ENCODE assay signal across 20 mouse cellular contexts in the genomic region with DNA sequence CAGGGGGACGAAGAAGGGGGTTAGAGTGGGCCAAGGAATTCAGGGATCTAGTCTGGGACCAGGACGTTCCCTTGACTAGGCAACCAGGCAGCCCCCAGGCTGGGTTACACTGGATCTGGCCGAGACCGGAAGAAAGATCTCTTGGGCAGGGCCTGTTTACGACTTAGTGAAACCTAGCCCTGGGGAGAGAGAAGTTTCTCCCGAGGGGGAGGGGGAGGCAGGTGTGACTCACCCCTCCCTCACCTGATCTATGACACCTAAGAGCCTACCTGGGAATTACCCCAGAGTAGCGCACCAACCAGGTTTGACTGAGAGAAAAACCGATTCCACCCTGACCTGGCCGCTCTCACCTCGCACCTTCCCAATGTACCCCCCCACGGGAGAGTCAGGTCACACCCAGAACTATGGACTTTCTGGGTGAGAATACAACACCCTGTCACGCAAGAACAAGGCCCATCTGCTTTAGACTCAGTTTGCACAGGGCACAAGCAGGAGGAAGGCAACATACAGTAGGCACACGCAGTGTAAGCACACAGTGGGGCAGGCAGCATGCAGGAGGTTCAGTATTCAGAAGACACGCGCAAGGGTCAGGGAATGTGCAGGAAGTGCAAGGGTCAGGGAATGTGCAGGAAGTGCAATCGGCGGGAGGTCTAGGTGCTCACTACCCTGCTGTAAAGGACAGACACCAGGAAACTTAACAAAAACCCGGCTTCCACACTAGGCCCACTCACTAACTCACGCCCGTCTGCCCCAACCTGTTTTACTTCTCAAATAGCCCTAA. TPM values are rescaled to one million over a fixed set of nuclear protein-coding genes. Genes with fewer than 3 reads are reported as not detected.
A peak's percentile ranks its signal among the peaks of the same experiment; 100 is the strongest.
DNase-seq lines count a peak whose midpoint lies in the region; ATAC-seq lines count a peak whose summit lies in the region.
"Had no signal": no experiment of that assay in that cellular context is flagged by ENCODE, and none has a peak within 500 bp of the region (broad histone marks: within the 10 kb centered on the region; RNA-seq: fewer than 3 reads in every experiment).

No protein-coding gene starts in this region.

- H3K4me3 ChIP-seq in kidney, embryonic 15.5 days (replicated peaks): no peak overlapping the region
- no peak overlapping the region for H3K4me3 ChIP-seq in midbrain, embryonic 11.5 days (ENCODE audit: low read depth, low read length)
- no peak overlapping the region for H3K4me3 ChIP-seq in midbrain, embryonic 14.5 days (replicated peaks; ENCODE audit: low read depth, low read length)
- no peak overlapping the region for H3K4me3 ChIP-seq in embryonic facial prominence, embryonic 14.5 days (ENCODE audit: low read depth, low read length)
- H3K4me3 ChIP-seq in stomach, embryonic 16.5 days (replicated peaks; ENCODE audit: low read length): no peak overlapping the region
- H3K4me3 ChIP-seq: heart, adult 2 months; liver, embryonic 12.5 days; midbrain, embryonic 13.5 days had no signal

- 58% methylated on average over 20 of the region's 20 CpGs for WGBS in kidney, embryonic 15.5 days
- WGBS in midbrain, embryonic 11.5 days: 81% methylated on average over 20 of the region's 20 CpGs
- WGBS in midbrain, embryonic 14.5 days: 82% methylated on average over 20 of the region's 20 CpGs
- 61% methylated on average over 20 of the region's 20 CpGs for WGBS in embryonic facial prominence, embryonic 14.5 days
- 59% methylated on average over 20 of the region's 20 CpGs for WGBS in stomach, embryonic 16.5 days

- H3K27me3 ChIP-seq in kidney, embryonic 15.5 days: 0 out of 2 replicates have a peak, but pooled peaks cover 6% of the 10 kb centered on the region
- no peaks in the 10 kb centered on the region; the same call in 1 of the 2 replicates for H3K27me3 ChIP-seq in midbrain, embryonic 11.5 days (ENCODE audit: control insufficient read depth, insufficient read depth, low read length)
- H3K27me3 ChIP-seq in midbrain, embryonic 14.5 days (ENCODE audit: control insufficient read depth, insufficient read depth, low read length): no peaks in the 10 kb centered on the region
- H3K27me3 ChIP-seq in embryonic facial prominence, embryonic 14.5 days (replicated peaks; ENCODE audit: control insufficient read depth, insufficient read depth, low read length): no peaks in the 10 kb centered on the region
- no peaks in the 10 kb centered on the region for H3K27me3 ChIP-seq in stomach, embryonic 16.5 days (ENCODE audit: control insufficient read depth, insufficient read depth, low read length)

- H3K9me3 ChIP-seq in kidney, embryonic 15.5 days (replicated peaks): no peaks in the 10 kb centered on the region
- no peaks in the 10 kb centered on the region for H3K9me3 ChIP-seq in midbrain, embryonic 11.5 days (ENCODE audit: control insufficient read depth, low read length)
- no peaks in the 10 kb centered on the region for H3K9me3 ChIP-seq in midbrain, embryonic 14.5 days (ENCODE audit: control insufficient read depth, low read length)
- H3K9me3 ChIP-seq in embryonic facial prominence, embryonic 14.5 days (ENCODE audit: control insufficient read depth, low read length): no peaks in the 10 kb centered on the region
- H3K9me3 ChIP-seq in stomach, embryonic 16.5 days (replicated peaks; ENCODE audit: control insufficient read depth, low read length): no peaks in the 10 kb centered on the region
- H3K9me3 ChIP-seq: forebrain, embryonic 10.5 days; liver, embryonic 12.5 days; midbrain, embryonic 13.5 days had no signal

- peak overlapping the region; percentile 75 for H3K27ac ChIP-seq in kidney, embryonic 15.5 days
- no peak overlapping the region for H3K27ac ChIP-seq in midbrain, embryonic 11.5 days (ENCODE audit: low read depth, low read length)
- H3K27ac ChIP-seq in midbrain, embryonic 14.5 days (replicated peaks; ENCODE audit: low read depth, low read length): no peak overlapping the region
- H3K27ac ChIP-seq in embryonic facial prominence, embryonic 14.5 days (replicated peaks; ENCODE audit: low read depth, low read length): peak overlapping the region; percentile 53
- peak overlapping the region; percentile 75 for H3K27ac ChIP-seq in stomach, embryonic 16.5 days (ENCODE audit: low read length)
- H3K27ac ChIP-seq: forebrain, embryonic 10.5 days; heart, adult 2 months; hindbrain, embryonic 14.5 days; liver, embryonic 12.5 days; midbrain, embryonic 13.5 days had no signal

- ATAC-seq in kidney, embryonic 15.5 days (replicated peaks; ENCODE audit: low FRiP score): 0 out of 2 replicates have a peak, but pooled peaks have one; percentile 34
- no peak for ATAC-seq in midbrain, embryonic 11.5 days (ENCODE audit: low FRiP score)
- ATAC-seq in midbrain, embryonic 14.5 days (ENCODE audit: low FRiP score, low TSS enrichment): no peak
- ATAC-seq in embryonic facial prominence, embryonic 14.5 days (ENCODE audit: low read depth): peak; percentile 23; the same call in 1 of the 2 replicates
- no peak for ATAC-seq in stomach, embryonic 16.5 days (ENCODE audit: insufficient read depth, low FRiP score)
- ATAC-seq: midbrain, embryonic 13.5 days had no signal

- H3K9ac ChIP-seq in kidney, embryonic 15.5 days: no peak overlapping the region
- H3K9ac ChIP-seq in midbrain, embryonic 11.5 days (ENCODE audit: low read length): no peak overlapping the region
- H3K9ac ChIP-seq in midbrain, embryonic 14.5 days (replicated peaks; ENCODE audit: low read length): no peak overlapping the region
- no peak overlapping the region for H3K9ac ChIP-seq in embryonic facial prominence, embryonic 14.5 days (ENCODE audit: low read depth, low read length)
- 0 out of 2 replicates have a peak overlapping the region, but pooled peaks have one; percentile 12 for H3K9ac ChIP-seq in stomach, embryonic 16.5 days (ENCODE audit: low read length)
- H3K9ac ChIP-seq: hindbrain, embryonic 14.5 days; liver, embryonic 12.5 days; midbrain, embryonic 13.5 days had no signal

- no peaks in the 10 kb centered on the region for H3K36me3 ChIP-seq in kidney, embryonic 15.5 days
- H3K36me3 ChIP-seq in midbrain, embryonic 11.5 days (ENCODE audit: control insufficient read depth, insufficient read depth, low read length): no peaks in the 10 kb centered on the region
- H3K36me3 ChIP-seq in midbrain, embryonic 14.5 days (ENCODE audit: control insufficient read depth, insufficient read depth, low read length): no peaks in the 10 kb centered on the region
- no peaks in the 10 kb centered on the region for H3K36me3 ChIP-seq in embryonic facial prominence, embryonic 14.5 days (ENCODE audit: control insufficient read depth, insufficient read depth, low read length)
- no peaks in the 10 kb centered on the region for H3K36me3 ChIP-seq in stomach, embryonic 16.5 days (ENCODE audit: control insufficient read depth, insufficient read depth, low read length)
- H3K36me3 ChIP-seq: forebrain, embryonic 10.5 days; liver, embryonic 12.5 days; midbrain, embryonic 13.5 days had no signal

- DNase-seq in kidney, adult 8-10 months: no peak
- DNase-seq in midbrain, embryonic 11.5 days (ENCODE audit: low spot score, missing footprints): peak; percentile 80
- no peak for DNase-seq in midbrain, embryonic 14.5 days
- DNase-seq in embryonic facial prominence, embryonic 14.5 days (ENCODE audit: low spot score): peak; percentile 59
- no peak for DNase-seq in layer of hippocampus, postnatal 14 days (ENCODE audit: low spot score in 2 of 2)
- DNase-seq in thymus, postnatal 14 days: no peak
- DNase-seq: adrenal gland, adult 2 months; gastrocnemius, postnatal 14 days; heart, adult 2 months; right cerebral cortex, postnatal 4 days had no signal

- peaks cover 22% of the 10 kb centered on the region for H3K4me1 ChIP-seq in kidney, embryonic 15.5 days
- H3K4me1 ChIP-seq in midbrain, embryonic 11.5 days (ENCODE audit: control insufficient read depth, insufficient read depth, low read length): no peaks in the 10 kb centered on the region; the same call in 1 of the 2 replicates
- H3K4me1 ChIP-seq in midbrain, embryonic 14.5 days (ENCODE audit: control insufficient read depth, insufficient read depth, low read length): peaks cover 6% of the 10 kb centered on the region; the same call in 1 of the 2 replicates
- peaks cover 5% of the 10 kb centered on the region; the same call in 1 of the 2 replicates for H3K4me1 ChIP-seq in embryonic facial prominence, embryonic 14.5 days (ENCODE audit: control insufficient read depth, insufficient read depth, low read length)
- 0 out of 2 replicates have a peak, but pooled peaks cover 12% of the 10 kb centered on the region for H3K4me1 ChIP-seq in stomach, embryonic 16.5 days (ENCODE audit: control insufficient read depth, insufficient read depth, low read length)

- H3K4me2 ChIP-seq in kidney, embryonic 15.5 days: no peak overlapping the region
- no peak overlapping the region for H3K4me2 ChIP-seq in midbrain, embryonic 11.5 days
- no peak overlapping the region for H3K4me2 ChIP-seq in midbrain, embryonic 14.5 days (ENCODE audit: low read length)
- no peak overlapping the region for H3K4me2 ChIP-seq in embryonic facial prominence, embryonic 14.5 days (ENCODE audit: low read depth, low read length)
- no peak overlapping the region for H3K4me2 ChIP-seq in stomach, embryonic 16.5 days (ENCODE audit: low read depth, low read length)
- H3K4me2 ChIP-seq: hindbrain, embryonic 14.5 days had no signal

RNA-seq across cellular contexts. Expression of gene Cldn3, which starts 18.7 kb away (rescaled TPM):
- polyA plus RNA-seq in kidney, embryonic 15.5 days (2015; fragmentation: Nextera tagmentation; extraction: Ambion mirVana): 52.9 and 56.3 TPM in 2 replicates
- 0.59 and 1.4 TPM in 2 replicates for polyA plus RNA-seq in midbrain, embryonic 11.5 days (2014; fragmentation: Nextera tagmentation; extraction: Ambion mirVana)
- 0.81 and 1.3 TPM in 2 replicates for polyA plus RNA-seq in midbrain, embryonic 14.5 days (2014; fragmentation: Nextera tagmentation; extraction: Ambion mirVana)
- 23.2 and 27.8 TPM in 2 replicates for polyA plus RNA-seq in embryonic facial prominence, embryonic 14.5 days (2014; fragmentation: Nextera tagmentation; extraction: Ambion mirVana)
- 83.9 and 89.2 TPM in 2 replicates for polyA plus RNA-seq in stomach, embryonic 16.5 days (2015; fragmentation: Nextera tagmentation; extraction: Ambion mirVana)
- 1 to 10 TPM; 2.0 to 2.7 TPM for total RNA-seq in layer of hippocampus, postnatal 14 days (2021)
- total RNA-seq: neutrophil, adult 5-6 weeks had no signal

RNA-seq across cellular contexts. Expression of gene Cldn4, which starts 20.6 kb away (rescaled TPM):
- 39.3 and 45.6 TPM in 2 replicates for polyA plus RNA-seq in kidney, embryonic 15.5 days (2015; fragmentation: Nextera tagmentation; extraction: Ambion mirVana)
- polyA plus RNA-seq in midbrain, embryonic 11.5 days (2014; fragmentation: Nextera tagmentation; extraction: Ambion mirVana): 2.5 and 2.7 TPM in 2 replicates
- polyA plus RNA-seq in midbrain, embryonic 14.5 days (2014; fragmentation: Nextera tagmentation; extraction: Ambion mirVana): not detected in 2 replicates
- polyA plus RNA-seq in embryonic facial prominence, embryonic 14.5 days (2014; fragmentation: Nextera tagmentation; extraction: Ambion mirVana): 27.0 and 30.6 TPM in 2 replicates
- 73.1 and 90.8 TPM in 2 replicates for polyA plus RNA-seq in stomach, embryonic 16.5 days (2015; fragmentation: Nextera tagmentation; extraction: Ambion mirVana)
- total RNA-seq in layer of hippocampus, postnatal 14 days (2021): not detected
- total RNA-seq: adrenal gland, adult 2 months; gastrocnemius, postnatal 14 days; heart, adult 2 months; layer of hippocampus, adult 8-10 months; left cerebral cortex, adult 8-10 months had no signal
- polyA plus RNA-seq: adrenal gland, adult 2 months; heart, postnatal 0 days; hindbrain, embryonic 14.5 days; midbrain, embryonic 13.5 days had no signal

RNA-seq across cellular contexts. Expression of gene Mettl27, which starts 35.2 kb away (rescaled TPM):
- polyA plus RNA-seq in kidney, embryonic 15.5 days (2015; fragmentation: Nextera tagmentation; extraction: Ambion mirVana): 23.3 and 26.1 TPM in 2 replicates
- polyA plus RNA-seq in midbrain, embryonic 11.5 days (2014; fragmentation: Nextera tagmentation; extraction: Ambion mirVana): 9.1 and 9.2 TPM in 2 replicates
- polyA plus RNA-seq in midbrain, embryonic 14.5 days (2014; fragmentation: Nextera tagmentation; extraction: Ambion mirVana): 6.0 and 6.3 TPM in 2 replicates
- polyA plus RNA-seq in embryonic facial prominence, embryonic 14.5 days (2014; fragmentation: Nextera tagmentation; extraction: Ambion mirVana): 10.6 and 18.2 TPM in 2 replicates
- polyA plus RNA-seq in stomach, embryonic 16.5 days (2015; fragmentation: Nextera tagmentation; extraction: Ambion mirVana): 14.1 and 14.8 TPM in 2 replicates
- 10 to 100 TPM; 14.6 to 16.5 TPM for total RNA-seq in layer of hippocampus, postnatal 14 days (2021)

RNA-seq across cellular contexts. Expression of gene Abhd11, which starts 41.6 kb away (rescaled TPM):
- polyA plus RNA-seq in kidney, embryonic 15.5 days (2015; fragmentation: Nextera tagmentation; extraction: Ambion mirVana): 69.1 and 71.6 TPM in 2 replicates
- polyA plus RNA-seq in midbrain, embryonic 11.5 days (2014; fragmentation: Nextera tagmentation; extraction: Ambion mirVana): 37.8 and 41.2 TPM in 2 replicates
- 58.0 and 81.5 TPM in 2 replicates for polyA plus RNA-seq in midbrain, embryonic 14.5 days (2014; fragmentation: Nextera tagmentation; extraction: Ambion mirVana)
- polyA plus RNA-seq in embryonic facial prominence, embryonic 14.5 days (2014; fragmentation: Nextera tagmentation; extraction: Ambion mirVana): 61.3 and 70.3 TPM in 2 replicates
- polyA plus RNA-seq in stomach, embryonic 16.5 days (2015; fragmentation: Nextera tagmentation; extraction: Ambion mirVana): 70.7 and 73.9 TPM in 2 replicates
- total RNA-seq in layer of hippocampus, postnatal 14 days (2021): 10 to 100 TPM; 39.3 to 40.4 TPM

RNA-seq across cellular contexts. Expression of gene Cldn13, which starts 52.0 kb away (rescaled TPM):
- 2.0 and 5.1 TPM in 2 replicates for polyA plus RNA-seq in kidney, embryonic 15.5 days (2015; fragmentation: Nextera tagmentation; extraction: Ambion mirVana)
- 3.8 and 3.9 TPM in 2 replicates for polyA plus RNA-seq in midbrain, embryonic 11.5 days (2014; fragmentation: Nextera tagmentation; extraction: Ambion mirVana)
- not detected in 2 replicates for polyA plus RNA-seq in midbrain, embryonic 14.5 days (2014; fragmentation: Nextera tagmentation; extraction: Ambion mirVana)
- 0.15 and 0.20 TPM in 2 replicates for polyA plus RNA-seq in embryonic facial prominence, embryonic 14.5 days (2014; fragmentation: Nextera tagmentation; extraction: Ambion mirVana)
- 8.6 and 13.5 TPM in 2 replicates for polyA plus RNA-seq in stomach, embryonic 16.5 days (2015; fragmentation: Nextera tagmentation; extraction: Ambion mirVana)
- not detected for total RNA-seq in layer of hippocampus, postnatal 14 days (2021)
- total RNA-seq: adrenal gland, adult 2 months; gastrocnemius, postnatal 14 days; heart, adult 2 months; layer of hippocampus, adult 8-10 months; left cerebral cortex, adult 8-10 months; neutrophil, adult 5-6 weeks had no signal
- polyA plus RNA-seq: adrenal gland, adult 2 months had no signal

Comparison
In these comparisons a context has a peak if more than half of its experiments do, and no peak if none do; other contexts are left out.
1. DNase-seq: peak in midbrain, embryonic 11.5 days (single experiment) and embryonic facial prominence, embryonic 14.5 days (single experiment); none in kidney, adult 8-10 months (0 of 2), midbrain, embryonic 14.5 days (single experiment), layer of hippocampus, postnatal 14 days (0 of 2) and thymus, postnatal 14 days (single experiment).
2. ATAC-seq: peak in kidney, embryonic 15.5 days (single experiment) and embryonic facial prominence, embryonic 14.5 days (single experiment); none in midbrain, embryonic 11.5 days (single experiment), midbrain, embryonic 14.5 days (single experiment) and stomach, embryonic 16.5 days (single experiment).
3. H3K27ac ChIP-seq: peak in kidney, embryonic 15.5 days (single experiment), embryonic facial prominence, embryonic 14.5 days (single experiment) and stomach, embryonic 16.5 days (single experiment); none in midbrain, embryonic 11.5 days (single experiment) and midbrain, embryonic 14.5 days (single experiment).